Mouse (Mus musculus) CD4-positive, CD25-positive, alpha-beta regulatory T cell, adult 2 months (primary cell): ENCODE data around the gene Luzp1.

Experiments
- DNase-seq: peaks from one replicate; pipeline ENCODE4 v3.0.0-alpha.2; 2012; ENCODE audit warnings: low read depth, low spot score

Gene Luzp1

GRCm38 (mm10) chr4:136546279-136547045 lies 76.9 kb downstream of the Luzp1 start:
- DNase-seq = no peak

- DNase-seq = no peak
These were observed 78.2 kb downstream of the Luzp1 start for GRCm38 (mm10) chr4:136547721-136548120.

GRCm38 (mm10) chr4:136548381-136548801 lies 78.8 kb downstream of the Luzp1 start:
- no peak for DNase-seq

- no peak for DNase-seq
These were observed 83.5 kb downstream of the Luzp1 start for GRCm38 (mm10) chr4:136553108-136553507.

GRCm38 (mm10) chr4:136557638-136558037 lies 88.1 kb downstream of the Luzp1 start:
- DNase-seq = no peak

GRCm38 (mm10) chr4:136559690-136560089 lies 90.1 kb downstream of the Luzp1 start:
- DNase-seq = no peak

GRCm38 (mm10) chr4:136560270-136560991 lies 90.9 kb downstream of the Luzp1 start:
- DNase-seq = no peak

GRCm38 (mm10) chr4:136562755-136563154 lies 93.2 kb downstream of the Luzp1 start:
- no peak for DNase-seq

- DNase-seq = peak; percentile 33
These were observed 99.1 kb downstream of the Luzp1 start for GRCm38 (mm10) chr4:136568629-136569028.

GRCm38 (mm10) chr4:136569998-136570397 lies 100.4 kb downstream of the Luzp1 start:
- DNase-seq = peak; percentile 73

- no peak for DNase-seq
These were observed 112.3 kb downstream of the Luzp1 start for GRCm38 (mm10) chr4:136581885-136582284.

- no peak for DNase-seq
These were observed 117.8 kb downstream of the Luzp1 start for GRCm38 (mm10) chr4:136587221-136587827.

GRCm38 (mm10) chr4:136588003-136588402 lies 118.4 kb downstream of the Luzp1 start:
- no peak for DNase-seq

GRCm38 (mm10) chr4:136592111-136592510 lies 122.5 kb downstream of the Luzp1 start:
- DNase-seq = no peak

- no peak for DNase-seq
These were observed 124.4 kb downstream of the Luzp1 start for GRCm38 (mm10) chr4:136594006-136594405.

GRCm38 (mm10) chr4:136595221-136595620 lies 125.7 kb downstream of the Luzp1 start:
- no peak for DNase-seq

GRCm38 (mm10) chr4:136598268-136598876 lies 128.8 kb downstream of the Luzp1 start:
- DNase-seq = peak; percentile 10

GRCm38 (mm10) chr4:136599869-136600268 lies 130.3 kb downstream of the Luzp1 start:
- DNase-seq = peak; percentile 37

- DNase-seq = no peak
These were observed 131.0 kb downstream of the Luzp1 start for GRCm38 (mm10) chr4:136600536-136600935.

- DNase-seq = peak; percentile 38
These were observed 131.9 kb downstream of the Luzp1 start for GRCm38 (mm10) chr4:136601476-136601875.

- DNase-seq = peak; percentile 66
These were observed 132.5 kb downstream of the Luzp1 start for GRCm38 (mm10) chr4:136602018-136602554.

- DNase-seq = peak; percentile 98
These were observed 133.0 kb downstream of the Luzp1 start, which contains the start of gene Kdm1a for GRCm38 (mm10) chr4:136602568-136602967. Gene Kdm1a (minus strand): TSS chr4:136602723.
